Mouse (Mus musculus) midbrain, embryonic 12.5 days (tissue): ENCODE measurements at regions not wholly inside any gene's neighbourhood (a gene's known extent, or its start where the extent isn't known, plus 50 kb on each side); places are given as distances from the start of the nearest gene placed in this dataset.
A peak's percentile ranks its signal among the peaks of the same experiment; 100 is the strongest.

Experiments
- ATAC-seq: fragments of 200-750 bp; cut with Nextera tagmentation; 2 replicates; pipeline ENCODE4 v1.8.0; 2017; ENCODE audit warnings: low read depth, moderate TSS enrichment, moderate library complexity; ENCODE audit not compliant: low FRiP score
- H3K27ac ChIP-seq: fragments of 300-500 bp; sonication (generic); replicated peaks from 2 replicates; pipeline ENCODE4 v1.5.1; 2016; ENCODE audit warnings: mild to moderate bottlenecking
- H3K27me3 ChIP-seq: fragments of 300-500 bp; sonication (generic); 2 replicates; pipeline ENCODE4 v1.6.1; 2016; ENCODE audit warnings: mild to moderate bottlenecking
- H3K36me3 ChIP-seq: fragments of 300-500 bp; sonication (generic); 2 replicates; pipeline ENCODE4 v1.6.1; 2016
- H3K4me1 ChIP-seq: fragments of 300-500 bp; sonication (generic); 2 replicates; pipeline ENCODE4 v1.6.1; 2016
- H3K4me2 ChIP-seq: fragments of 300-500 bp; sonication (generic); replicated peaks from 2 replicates; pipeline ENCODE4 v1.6.1; 2016; ENCODE audit warnings: mild to moderate bottlenecking, moderate library complexity
- H3K4me3 ChIP-seq: fragments of 300-500 bp; sonication (generic); 2 replicates; pipeline ENCODE4 v1.5.1; 2016; ENCODE audit warnings: mild to moderate bottlenecking
- H3K9ac ChIP-seq: fragments of 300-500 bp; sonication (generic); replicated peaks from 2 replicates; pipeline ENCODE4 v1.6.1; 2016; ENCODE audit warnings: mild to moderate bottlenecking, moderate library complexity
- H3K9me3 ChIP-seq: fragments of 300-500 bp; sonication (generic); 2 replicates; pipeline ENCODE4 v1.6.1; 2016; ENCODE audit warnings: mild to moderate bottlenecking
- WGBS: fragments of 180-500 bp; shearing (Covaris S2); methylation state at CpG from one replicate; pipeline ENCODE4 v1.1.7; 2016; 5-methylcytosine and 5-hydroxymethylcytosine counted together

GRCm38 (mm10) chr16:46617544-46618335, 119.4 kb upstream of the Nectin3 start:
- no peak overlapping the region for H3K27ac ChIP-seq
- no peak overlapping the region for H3K9ac ChIP-seq
- ATAC-seq, result no peak
- H3K4me3 ChIP-seq, result no peak overlapping the region
- H3K4me1 ChIP-seq, result no peaks in the 10 kb centered on the region
- no peaks in the 10 kb centered on the region for H3K9me3 ChIP-seq
- no peak overlapping the region for H3K4me2 ChIP-seq
- no peaks in the 10 kb centered on the region for H3K36me3 ChIP-seq
- 63% methylated on average over 13 of the region's 13 CpGs for WGBS
- no peaks in the 10 kb centered on the region for H3K27me3 ChIP-seq

GRCm38 (mm10) chr16:46616606-46617005, 118.3 kb upstream of the Nectin3 start:
- Histone ChIP-seq H3K27ac (no peak overlapping the region), H3K9me3 (no peaks in the 10 kb centered on the region), H3K9ac (no peak overlapping the region), H3K4me3 (no peak overlapping the region), H3K4me2 (no peak overlapping the region), H3K27me3 (no peaks in the 10 kb centered on the region), H3K36me3 (no peaks in the 10 kb centered on the region), H3K4me1 (no peaks in the 10 kb centered on the region)
- no peak for ATAC-seq

GRCm38 (mm10) chr16:46613062-46613818, 114.9 kb upstream of the Nectin3 start:
- Histone ChIP-seq H3K9me3 (no peaks in the 10 kb centered on the region), H3K27me3 (no peaks in the 10 kb centered on the region), H3K27ac (no peak overlapping the region), H3K4me2 (no peak overlapping the region), H3K36me3 (no peaks in the 10 kb centered on the region), H3K9ac (no peak overlapping the region), H3K4me1 (no peaks in the 10 kb centered on the region), H3K4me3 (no peak overlapping the region)
- 79% methylated on average over 5 of the region's 5 CpGs for WGBS
- no peak for ATAC-seq

- Histone ChIP-seq H3K4me2 (no peak overlapping the region), H3K27ac (no peak overlapping the region), H3K4me3 (no peak overlapping the region), H3K9ac (no peak overlapping the region), H3K36me3 (no peaks in the 10 kb centered on the region), H3K27me3 (no peaks in the 10 kb centered on the region), H3K4me1 (no peaks in the 10 kb centered on the region), H3K9me3 (no peaks in the 10 kb centered on the region)
- no peak for ATAC-seq
These were observed 107.5 kb upstream of the Nectin3 start for GRCm38 (mm10) chr16:46605879-46606203.

- H3K27ac ChIP-seq, result peak overlapping the region; percentile 22; the same call in 1 of the 2 replicates
- WGBS, result 57% methylated on average over 11 of the region's 11 CpGs
- H3K9me3 ChIP-seq, result no peaks in the 10 kb centered on the region
- H3K4me1 ChIP-seq, result no peaks in the 10 kb centered on the region
- no peak overlapping the region for H3K4me2 ChIP-seq
- peak; percentile 40; the same call in 1 of the 2 replicates for ATAC-seq
- H3K9ac ChIP-seq, result no peak overlapping the region
- H3K27me3 ChIP-seq, result no peaks in the 10 kb centered on the region
- no peaks in the 10 kb centered on the region for H3K36me3 ChIP-seq
- H3K4me3 ChIP-seq, result no peak overlapping the region
These were observed 106.9 kb upstream of the Nectin3 start for GRCm38 (mm10) chr16:46605001-46605878.

- ATAC-seq, result no peak
- WGBS, result 11% methylated on average over 8 of the region's 8 CpGs
These were observed 94.4 kb upstream of the Nectin3 start for GRCm38 (mm10) chr16:46592618-46593253.

GRCm38 (mm10) chr16:46587056-46587455, 88.7 kb upstream of the Nectin3 start:
- no peak overlapping the region for H3K9ac ChIP-seq
- H3K4me3 ChIP-seq, result no peak overlapping the region
- H3K4me1 ChIP-seq, result no peaks in the 10 kb centered on the region
- H3K27me3 ChIP-seq, result no peaks in the 10 kb centered on the region
- H3K36me3 ChIP-seq, result no peaks in the 10 kb centered on the region
- H3K9me3 ChIP-seq, result no peaks in the 10 kb centered on the region
- WGBS, result 79% methylated on average over 1 of the region's 1 CpGs
- H3K27ac ChIP-seq, result no peak overlapping the region
- no peak for ATAC-seq
- H3K4me2 ChIP-seq, result no peak overlapping the region

More at GRCm38 (mm10) chr16:46592618-46593253, 94.4 kb upstream of the Nectin3 start:
- Histone ChIP-seq H3K27ac (no peak overlapping the region), H3K4me1 (peaks cover 7% of the 10 kb centered on the region; the same call in 1 of the 2 replicates), H3K4me3 (no peak overlapping the region), H3K9me3 (no peaks in the 10 kb centered on the region), H3K4me2 (no peak overlapping the region), H3K27me3 (no peaks in the 10 kb centered on the region), H3K36me3 (no peaks in the 10 kb centered on the region), H3K9ac (no peak overlapping the region)

GRCm38 (mm10) chr16:46584502-46584901, 86.2 kb upstream of the Nectin3 start:
- Histone ChIP-seq H3K4me1 (no peaks in the 10 kb centered on the region), H3K9me3 (no peaks in the 10 kb centered on the region), H3K4me3 (no peak overlapping the region), H3K36me3 (no peaks in the 10 kb centered on the region), H3K27ac (no peak overlapping the region), H3K27me3 (no peaks in the 10 kb centered on the region), H3K9ac (no peak overlapping the region), H3K4me2 (no peak overlapping the region)
- ATAC-seq, result no peak

- H3K9me3 ChIP-seq, result no peaks in the 10 kb centered on the region
- H3K36me3 ChIP-seq, result no peaks in the 10 kb centered on the region
- no peaks in the 10 kb centered on the region for H3K4me1 ChIP-seq
- H3K4me2 ChIP-seq, result no peak overlapping the region
- H3K27me3 ChIP-seq, result no peaks in the 10 kb centered on the region
- WGBS, result 89% methylated on average over 10 of the region's 10 CpGs
- no peak overlapping the region for H3K4me3 ChIP-seq
- H3K9ac ChIP-seq, result no peak overlapping the region
- H3K27ac ChIP-seq, result no peak overlapping the region
- ATAC-seq, result no peak
These were observed 82.8 kb upstream of the Nectin3 start for GRCm38 (mm10) chr16:46581115-46581514.

- Histone ChIP-seq H3K4me1 (no peaks in the 10 kb centered on the region), H3K4me2 (no peak overlapping the region), H3K9ac (no peak overlapping the region), H3K36me3 (no peaks in the 10 kb centered on the region), H3K9me3 (no peaks in the 10 kb centered on the region), H3K4me3 (no peak overlapping the region), H3K27ac (no peak overlapping the region), H3K27me3 (no peaks in the 10 kb centered on the region)
- no peak for ATAC-seq
- 63% methylated on average over 6 of the region's 6 CpGs for WGBS
These were observed 75.9 kb upstream of the Nectin3 start for GRCm38 (mm10) chr16:46574221-46574620.

GRCm38 (mm10) chr16:46567446-46567845, 69.1 kb upstream of the Nectin3 start:
- ATAC-seq, result no peak
- H3K36me3 ChIP-seq, result no peaks in the 10 kb centered on the region
- no peak overlapping the region for H3K27ac ChIP-seq
- no peak overlapping the region for H3K4me3 ChIP-seq
- no peaks in the 10 kb centered on the region for H3K9me3 ChIP-seq
- H3K27me3 ChIP-seq, result no peaks in the 10 kb centered on the region
- 73% methylated on average over 1 of the region's 1 CpGs for WGBS
- H3K9ac ChIP-seq, result no peak overlapping the region
- no peaks in the 10 kb centered on the region for H3K4me1 ChIP-seq
- no peak overlapping the region for H3K4me2 ChIP-seq
